Mouse (Mus musculus) pancreas, adult 10 weeks (tissue): ENCODE results near the gene Tfr2. TPM values are rescaled to one million over a fixed set of nuclear protein-coding genes. Genes with fewer than 3 reads are reported as not detected.

Source experiments
- polyA plus RNA-seq: library from polyadenylated mRNA; stranded (reverse); fragments of 350-450 nt; fragmentation: Illumina TruSeq; extraction: RNeasy Lipid Tissue Mini Kit (QIAGEN cat#74804); gene quantifications from one replicate; pipeline ENCODE4 v1.2.3, GENCODE M21; 2015; ENCODE audit warnings: low read depth, low replicate concordance; ENCODE audit not compliant: insufficient read depth

Tfr2 gene
- polyA plus RNA-seq, result not detected

GRCm38 (mm10) chr5:137569665-137570064 is at the start of gene Tfr2:
TSS of gene Tfr2 (plus strand) at chr5:137569840.

GRCm38 (mm10) chr5:137533117-137533827 is 36.4 kb upstream of the Tfr2 start, which contains the start of the genes Epo and Gnb2:
TSS of gene Epo (minus strand) at chr5:137533242.
TSS of gene Gnb2 (minus strand) at chr5:137533510.

GRCm38 (mm10) chr5:137553411-137553837 is 16.2 kb upstream of the Tfr2 start, which contains the start of gene Actl6b:
TSS of gene Actl6b (plus strand) at chr5:137553517.

GRCm38 (mm10) chr5:137600619-137601364 is 31.2 kb downstream of the Tfr2 start, which contains the start of gene Mospd3:
TSS of gene Mospd3 (minus strand) at chr5:137601058.

GRCm38 (mm10) chr5:137613550-137613949 is 43.9 kb downstream of the Tfr2 start, which contains the start of gene Pcolce:
TSS of gene Pcolce (minus strand) at chr5:137613784.

GRCm38 (mm10) chr5:137628498-137629305 is 59.1 kb downstream of the Tfr2 start, which contains the start of the genes Fbxo24, Lrch4 and Gm20605:
TSS of gene Fbxo24 (minus strand) at chr5:137629002.
TSS of gene Lrch4 (plus strand) at chr5:137629121.
TSS of gene Gm20605 (plus strand) at chr5:137629175.

Other genes starting within 250 kb of the Tfr2 start
- gene Slc12a9, start 236.2 kb upstream of the Tfr2 start, polyA plus RNA-seq, result 8.2 TPM
- gene Ephb4, start 219.7 kb upstream of the Tfr2 start, polyA plus RNA-seq, result 15.6 TPM
- gene Zan, start 92.8 kb upstream of the Tfr2 start, polyA plus RNA-seq, result 0.06 TPM
- 3.0 TPM for gene Pop7, start 67.3 kb upstream of the Tfr2 start, polyA plus RNA-seq
- gene Gigyf1, start 51.3 kb upstream of the Tfr2 start, polyA plus RNA-seq, result 8.7 TPM
- not detected for gene Epo, start 36.6 kb upstream of the Tfr2 start, polyA plus RNA-seq
- 138 TPM for gene Gnb2, start 36.3 kb upstream of the Tfr2 start, polyA plus RNA-seq
- 3.0 TPM for gene Actl6b, start 16.3 kb upstream of the Tfr2 start, polyA plus RNA-seq
- 12.9 TPM for gene Mospd3, start 31.2 kb downstream of the Tfr2 start, polyA plus RNA-seq
- 52.4 TPM for gene Pcolce, start 43.9 kb downstream of the Tfr2 start, polyA plus RNA-seq
- gene Fbxo24, start 59.2 kb downstream of the Tfr2 start, polyA plus RNA-seq, result not detected
- gene Lrch4, start 59.3 kb downstream of the Tfr2 start, polyA plus RNA-seq, result 5.2 TPM
- gene Gm20605, start 59.3 kb downstream of the Tfr2 start, polyA plus RNA-seq, result 8.8 TPM
- gene Sap25, start 71.5 kb downstream of the Tfr2 start, polyA plus RNA-seq, result 41.3 TPM
- 0.57 TPM for gene Irs3, start 75.9 kb downstream of the Tfr2 start, polyA plus RNA-seq
- 3.9 TPM for gene Agfg2, start 114.9 kb downstream of the Tfr2 start, polyA plus RNA-seq
- 1.2 TPM for gene Nyap1, start 171.8 kb downstream of the Tfr2 start, polyA plus RNA-seq
- gene Tsc22d4, start 175.9 kb downstream of the Tfr2 start, polyA plus RNA-seq, result 16.1 TPM
- 6.1 TPM for gene Ppp1r35, start 209.0 kb downstream of the Tfr2 start, polyA plus RNA-seq
- gene Mepce, start 217.8 kb downstream of the Tfr2 start, polyA plus RNA-seq, result 15.2 TPM
- 1.2 TPM for gene Zcwpw1, start 218.0 kb downstream of the Tfr2 start, polyA plus RNA-seq